Mouse (Mus musculus) testis, adult 2 months (tissue): Measurements from ENCODE around the gene Slc10a1.
A peak's percentile ranks its signal among the peaks of the same experiment; 100 is the strongest.

Experiments used
- CTCF ChIP-seq: fragments of 200-500 bp; IDR thresholded peaks from 2 replicates; pipeline ENCODE4 v1.5.1; 2012; ENCODE audit warnings: low read depth, mild to moderate bottlenecking, inconsistent platforms, low read length, moderate library complexity; ENCODE audit not compliant: control insufficient read depth, insufficient read depth, insufficient replicate concordance
- POLR2A ChIP-seq: fragments of 200-500 bp; IDR thresholded peaks from 2 replicates; pipeline ENCODE4 v1.6.1; 2012; ENCODE audit warnings: low read depth, mild to moderate bottlenecking, inconsistent platforms, low read length, moderate library complexity; ENCODE audit not compliant: control insufficient read depth

DNA sequence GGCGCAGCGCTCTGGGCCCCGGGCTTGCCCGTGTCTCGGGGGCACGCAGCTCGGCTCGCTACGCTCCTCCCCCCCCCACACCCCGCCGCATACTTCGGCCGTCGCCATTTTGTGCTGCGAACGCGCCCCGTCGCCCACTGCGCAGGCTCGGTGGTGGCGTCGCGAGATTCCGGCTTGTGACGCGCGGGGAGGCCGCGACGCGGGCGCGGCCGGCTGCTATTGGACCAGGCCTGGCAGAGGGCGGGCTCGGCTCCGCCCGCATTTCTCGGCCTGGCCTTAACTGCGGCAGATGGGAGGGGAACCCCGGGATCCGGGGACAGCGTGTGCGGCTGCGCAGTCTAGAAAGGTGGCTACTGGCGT, 22.5 kb downstream of the Slc10a1 start:
- TF ChIP-seq POLR2A (peak; percentile 85; the same call in 1 of the 2 replicates), CTCF (no peak)
